Comparison of ENCODE assay signal across 9 mouse cellular contexts in genomic region chr1:34738386-34739067, GRCm38 (mm10).
DNase-seq lines count a peak whose midpoint lies in the region; ATAC-seq and TF ChIP-seq lines count a peak whose summit lies in the region.
"Had no signal": no experiment of that assay in that cellular context is flagged by ENCODE, and none has a peak within 500 bp of the region (broad histone marks: within the 10 kb centered on the region; RNA-seq: fewer than 3 reads in every experiment).

No protein-coding gene starts in this region.

- no peak for ATAC-seq in liver, embryonic 14.5 days (ENCODE audit: insufficient read depth)

- H3K27ac ChIP-seq in thymus, adult 2 months (ENCODE audit: control insufficient read depth, insufficient read depth, low read length) = no peak overlapping the region
- H3K27ac ChIP-seq in liver, embryonic 14.5 days = no peak overlapping the region
- H3K27ac ChIP-seq: heart, embryonic 13.5 days had no signal

- peak; percentile 63; the same call in 1 of the 2 replicates for TF ChIP-seq CTCF in thymus, adult 2 months (IDR thresholded peaks at IDR 0.05; ENCODE audit: borderline replicate concordance, control insufficient read depth, extremely low read depth, insufficient read depth, low read length, poor library complexity)
- TF ChIP-seq CTCF in liver, embryonic 14.5 days (IDR thresholded peaks at IDR 0.05; ENCODE audit: low read depth) = peak; percentile 84

- H3K4me3 ChIP-seq in thymus, adult 2 months (ENCODE audit: control insufficient read depth, insufficient read depth, low read length) = no peak overlapping the region
- H3K4me3 ChIP-seq in liver, embryonic 14.5 days (ENCODE audit: insufficient read depth in 1 of 2, low read depth in 2 of 2, low read length in 2 of 2) = no peak overlapping the region
- H3K4me3 ChIP-seq: heart, embryonic 13.5 days had no signal

- H3K36me3 ChIP-seq in thymus, adult 2 months (ENCODE audit: control insufficient read depth, insufficient read depth, low read length) = no peaks in the 10 kb centered on the region
- H3K36me3 ChIP-seq in liver, embryonic 14.5 days (replicated peaks; ENCODE audit: control insufficient read depth, insufficient read depth, low read depth) = no peaks in the 10 kb centered on the region

- TF ChIP-seq POLR2A in thymus, adult 2 months (IDR thresholded peaks at IDR 0.05; ENCODE audit: control insufficient read depth, extremely low read depth, insufficient read depth, low read length, poor library complexity) = no peak

- no peak for TF ChIP-seq EP300 in liver, embryonic 14.5 days (IDR thresholded peaks at IDR 0.05; ENCODE audit: low read depth)

- DNase-seq in thymus, adult 2 months = peak; percentile 49
- DNase-seq in thymus, adult 18-20 months = no peak
- peak; percentile 34 for DNase-seq in c-Kit-positive CD71-positive TER-119-negative erythroid progenitor cells, embryonic 14.5 days (ENCODE audit: low read depth)
- peak; percentile 62 for DNase-seq in forelimb bud, embryonic 11.5 days (ENCODE audit: low read depth, low spot score)
- peak; percentile 66 for DNase-seq in kidney, postnatal 14 days
- peak; percentile 3 to 9 (median 9) for DNase-seq in liver, embryonic 14.5 days (ENCODE audit: low read depth in 3 of 3, low spot score in 3 of 3)
- peak; percentile 84 for DNase-seq in retina, embryonic 14.5 days (ENCODE audit: low spot score)
- DNase-seq in thymus, postnatal 36 days = peak; percentile 46 to 57

- H3K9me3 ChIP-seq in liver, embryonic 14.5 days (ENCODE audit: control insufficient read depth, low read length) = no peaks in the 10 kb centered on the region

- H3K4me1 ChIP-seq in thymus, adult 2 months (replicated peaks; ENCODE audit: control insufficient read depth, insufficient read depth, low read length) = no peaks in the 10 kb centered on the region
- no peaks in the 10 kb centered on the region for H3K4me1 ChIP-seq in liver, embryonic 14.5 days (replicated peaks; ENCODE audit: control insufficient read depth in 2 of 2, insufficient read depth in 2 of 2, low read length in 1 of 2)
- H3K4me1 ChIP-seq: heart, embryonic 13.5 days had no signal

- 59% methylated on average over 14 of the region's 14 CpGs for WGBS in thymus, adult 2 months
- WGBS in liver, embryonic 14.5 days (ENCODE audit: insufficient replicate concordance) = 38% methylated on average over 14 of the region's 14 CpGs

- no peak overlapping the region for H3K4me2 ChIP-seq in liver, embryonic 14.5 days (ENCODE audit: low read depth)
- H3K4me2 ChIP-seq: heart, embryonic 13.5 days had no signal

- H3K9ac ChIP-seq in liver, embryonic 14.5 days (replicated peaks) = no peak overlapping the region
- H3K9ac ChIP-seq: heart, embryonic 13.5 days had no signal

- H3K27me3 ChIP-seq in thymus, adult 2 months (ENCODE audit: control insufficient read depth, insufficient read depth, low read length) = no peaks in the 10 kb centered on the region
- H3K27me3 ChIP-seq in liver, embryonic 14.5 days (ENCODE audit: control insufficient read depth, insufficient read depth, low read length) = no peaks in the 10 kb centered on the region
- H3K27me3 ChIP-seq: heart, embryonic 13.5 days had no signal

Comparison
In these comparisons a context has a peak if more than half of its experiments do, and no peak if none do; other contexts are left out.
1. DNase-seq: peak in thymus, adult 2 months (single experiment), c-Kit-positive CD71-positive TER-119-negative erythroid progenitor cells, embryonic 14.5 days (single experiment), forelimb bud, embryonic 11.5 days (single experiment), kidney, postnatal 14 days (single experiment), liver, embryonic 14.5 days (3 of 3), retina, embryonic 14.5 days (single experiment) and thymus, postnatal 36 days (2 of 2); none in thymus, adult 18-20 months (0 of 2).